Mouse (Mus musculus): ENCODE results near the gene Hdac10. TPM values are rescaled to one million over a fixed set of nuclear protein-coding genes. Genes with fewer than 3 reads are reported as not detected.

The Hdac10 gene
- polyA plus RNA-seq, 1 experiment: not detected

DNA sequence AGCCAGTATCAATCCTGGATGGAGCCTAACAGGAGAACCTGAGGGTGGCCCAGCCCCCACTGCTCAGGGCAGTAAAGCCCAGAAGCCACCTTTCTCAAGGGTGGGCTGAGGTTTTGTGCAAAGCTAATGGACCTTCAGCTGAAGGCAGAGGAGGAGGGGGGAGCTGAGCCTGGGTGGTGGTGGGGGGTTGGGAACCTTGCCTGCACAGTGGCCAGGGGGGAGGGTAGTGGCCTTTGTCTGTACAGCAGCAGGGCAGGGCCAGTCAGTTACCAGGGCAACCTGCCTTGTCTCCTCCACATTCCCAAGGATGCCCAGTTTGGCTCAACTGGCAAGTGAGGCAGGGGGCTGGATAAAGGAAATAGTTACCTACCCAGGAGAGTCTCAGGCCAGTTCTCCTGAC is 23.8 kb upstream of the Hdac10 start:
- TF ChIP-seq POLR2A (IDR thresholded peaks at IDR 0.05; ENCODE audit: insufficient read depth, low read depth, low read length) (no peak), CTCF (IDR thresholded peaks at IDR 0.05; ENCODE audit: insufficient read depth, low read depth, low read length) (no peak)
- no peak overlapping the region for H3K4me3 ChIP-seq (ENCODE audit: insufficient read depth, low read depth, low read length)
- H3K27ac ChIP-seq (ENCODE audit: insufficient read depth, low read depth, low read length): no peak overlapping the region

DNA sequence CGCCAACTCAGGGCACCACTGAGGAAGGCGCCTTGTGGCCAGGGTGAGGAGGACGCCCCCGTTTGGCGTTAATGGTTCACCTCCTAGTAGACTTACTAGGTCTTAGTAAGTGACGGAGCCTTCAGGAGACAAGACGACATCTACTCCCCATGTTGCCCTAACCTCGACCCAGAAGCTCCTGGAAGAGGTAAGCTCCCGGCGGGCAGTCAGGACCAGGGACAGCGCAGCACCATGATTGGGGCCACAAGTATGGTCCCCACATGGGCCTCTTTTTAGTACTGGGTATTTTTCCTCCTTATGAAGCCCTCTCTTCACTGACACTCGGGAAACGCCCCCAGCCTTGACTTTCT is 21.5 kb upstream of the Hdac10 start:
- WGBS: 20% methylated on average over 13 of the region's 13 CpGs
- TF ChIP-seq CTCF (IDR thresholded peaks at IDR 0.05; ENCODE audit: insufficient read depth, low read depth, low read length): no peak
- TF ChIP-seq POLR2A (IDR thresholded peaks at IDR 0.05; ENCODE audit: insufficient read depth, low read depth, low read length): no peak
- H3K4me1 ChIP-seq (ENCODE audit: control insufficient read depth, insufficient read depth, low read length): peaks cover 31% of the 10 kb centered on the region
- no peak overlapping the region for H3K27ac ChIP-seq (ENCODE audit: insufficient read depth, low read depth, low read length)
- peak overlapping the region; percentile 27; the same call in 1 of the 2 replicates for H3K4me3 ChIP-seq (ENCODE audit: insufficient read depth, low read depth, low read length)

More for the DNA sequence above, 23.8 kb upstream of the Hdac10 start:
- H3K4me1 ChIP-seq (ENCODE audit: control insufficient read depth, insufficient read depth, low read length): peaks cover 20% of the 10 kb centered on the region

DNA sequence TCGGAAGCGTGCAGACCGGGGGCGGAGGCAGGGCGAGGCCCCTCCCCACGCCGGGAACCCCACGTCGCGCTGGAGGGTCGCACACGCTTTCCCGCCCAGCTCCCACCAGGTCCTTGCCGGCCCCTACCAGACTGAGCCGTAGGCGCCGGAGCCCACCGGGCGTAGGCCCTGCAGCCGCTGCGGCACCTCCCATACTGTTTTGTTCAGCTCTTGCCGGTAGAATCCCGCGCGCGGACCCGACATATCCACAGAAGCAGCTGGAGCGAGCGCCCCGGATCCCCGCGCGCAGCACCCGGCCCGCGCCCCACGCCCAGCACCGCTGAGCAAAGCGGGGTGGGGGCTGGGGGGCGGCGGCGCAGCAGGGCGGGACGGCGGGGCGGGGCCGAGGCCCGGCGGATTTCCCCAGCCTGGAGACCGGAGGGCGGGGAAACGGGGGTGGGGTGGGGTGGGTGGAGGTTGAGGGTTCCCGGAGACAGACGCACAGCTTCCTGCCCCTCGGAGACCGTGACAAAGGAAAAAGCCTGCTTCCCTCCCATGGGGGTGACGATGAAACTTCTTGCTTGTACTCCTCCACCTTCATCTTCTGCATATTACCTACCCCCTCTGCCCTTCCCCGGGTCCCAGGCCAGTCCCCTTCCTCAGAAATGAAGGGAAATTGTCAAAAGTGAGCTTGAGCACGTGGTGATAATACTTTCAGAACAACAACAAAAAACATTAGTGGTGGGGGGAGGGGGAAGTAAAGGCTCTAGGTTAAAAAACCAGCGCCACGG is 21.0 kb upstream of the Hdac10 start, which contains the start of gene Mapk11:
Mapk11 (minus strand) TSS at position 358 of the 770 bp plus-strand sequence.
- TF ChIP-seq POLR2A (IDR thresholded peaks at IDR 0.05; ENCODE audit: insufficient read depth, low read depth, low read length) (0 out of 2 replicates have a peak, but pooled peaks have one; percentile 11), CTCF (IDR thresholded peaks at IDR 0.05; ENCODE audit: insufficient read depth, low read depth, low read length) (no peak)
- WGBS: under 1% methylated on average over 60 of the region's 61 CpGs
- peak within 1 kb of the TSS; percentile 81 for H3K4me3 ChIP-seq (ENCODE audit: insufficient read depth, low read depth, low read length)
- H3K4me1 ChIP-seq (ENCODE audit: control insufficient read depth, insufficient read depth, low read length): peaks cover 31% of the 10 kb centered on the region
- H3K27ac ChIP-seq (ENCODE audit: insufficient read depth, low read depth, low read length): no peak within 1 kb of the TSS

DNA sequence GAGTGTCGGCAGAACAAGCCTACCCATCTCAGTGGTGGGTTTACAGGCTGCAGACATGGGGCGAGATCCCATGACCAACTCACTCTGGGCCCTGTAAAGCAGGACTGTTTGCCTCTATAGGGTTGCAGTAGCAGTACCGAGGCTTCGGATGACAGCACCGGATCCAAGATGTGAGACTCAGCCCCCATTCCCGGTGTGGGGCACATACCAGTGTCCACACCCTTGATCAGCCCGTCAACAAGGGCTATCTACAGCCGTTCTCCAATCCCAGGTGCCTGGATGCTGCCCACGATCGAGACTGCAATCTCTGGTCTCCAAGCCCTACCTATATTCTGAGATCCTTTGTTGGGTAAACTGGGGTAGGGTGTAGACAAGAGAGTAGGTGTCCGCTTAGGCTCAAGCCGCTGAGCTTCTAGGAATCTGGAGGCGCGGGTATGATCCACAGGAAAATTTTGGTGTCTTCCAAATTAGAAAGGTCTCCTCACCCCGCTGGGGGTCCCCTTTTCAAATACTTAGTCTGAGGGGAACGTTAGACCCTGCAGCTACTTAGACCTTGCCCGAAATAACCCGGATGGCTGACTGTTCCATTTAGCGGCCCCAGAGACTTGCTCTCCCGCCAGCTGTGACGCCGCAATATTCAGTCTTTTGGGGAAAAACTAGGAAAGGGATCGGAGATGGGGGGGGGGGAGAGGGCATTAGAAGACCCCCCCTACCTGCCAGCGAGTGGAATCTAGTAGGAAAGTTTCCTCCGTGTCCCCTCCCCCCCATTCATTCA is 20.2 kb upstream of the Hdac10 start:
- Histone ChIP-seq H3K4me3 (ENCODE audit: insufficient read depth, low read depth, low read length) (peak overlapping the region; percentile 81), H3K4me1 (ENCODE audit: control insufficient read depth, insufficient read depth, low read length) (peaks cover 31% of the 10 kb centered on the region), H3K27ac (ENCODE audit: insufficient read depth, low read depth, low read length) (no peak overlapping the region)
- TF ChIP-seq POLR2A (IDR thresholded peaks at IDR 0.05; ENCODE audit: insufficient read depth, low read depth, low read length) (no peak), CTCF (IDR thresholded peaks at IDR 0.05; ENCODE audit: insufficient read depth, low read depth, low read length) (no peak)
- 10% methylated on average over 25 of the region's 25 CpGs for WGBS

DNA sequence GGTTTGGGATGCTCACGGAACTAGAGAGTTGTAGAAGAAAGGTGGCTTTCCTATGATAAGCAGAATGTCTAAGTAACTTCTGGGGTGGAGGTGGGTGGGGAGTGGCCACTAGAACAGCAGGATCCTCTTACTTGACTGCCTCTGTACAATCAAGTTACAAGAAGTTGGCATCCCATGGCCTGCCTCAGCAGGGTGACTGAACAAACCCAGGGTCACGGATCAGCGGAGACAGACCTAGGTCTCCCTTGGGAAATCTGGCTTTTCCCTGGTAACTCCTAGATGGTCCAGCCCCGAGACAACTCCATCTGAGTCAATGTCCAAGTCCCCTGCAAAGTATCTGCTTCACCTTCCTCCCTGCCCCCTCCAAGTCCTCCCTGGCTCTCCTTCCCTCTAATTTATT is 19.4 kb upstream of the Hdac10 start:
- WGBS: 83% methylated on average over 4 of the region's 4 CpGs
- H3K4me1 ChIP-seq (ENCODE audit: control insufficient read depth, insufficient read depth, low read length): peaks cover 31% of the 10 kb centered on the region
- H3K27ac ChIP-seq (ENCODE audit: insufficient read depth, low read depth, low read length): no peak overlapping the region
- no peak overlapping the region for H3K4me3 ChIP-seq (ENCODE audit: insufficient read depth, low read depth, low read length)
- TF ChIP-seq CTCF (IDR thresholded peaks at IDR 0.05; ENCODE audit: insufficient read depth, low read depth, low read length) (no peak), POLR2A (IDR thresholded peaks at IDR 0.05; ENCODE audit: insufficient read depth, low read depth, low read length) (no peak)

DNA sequence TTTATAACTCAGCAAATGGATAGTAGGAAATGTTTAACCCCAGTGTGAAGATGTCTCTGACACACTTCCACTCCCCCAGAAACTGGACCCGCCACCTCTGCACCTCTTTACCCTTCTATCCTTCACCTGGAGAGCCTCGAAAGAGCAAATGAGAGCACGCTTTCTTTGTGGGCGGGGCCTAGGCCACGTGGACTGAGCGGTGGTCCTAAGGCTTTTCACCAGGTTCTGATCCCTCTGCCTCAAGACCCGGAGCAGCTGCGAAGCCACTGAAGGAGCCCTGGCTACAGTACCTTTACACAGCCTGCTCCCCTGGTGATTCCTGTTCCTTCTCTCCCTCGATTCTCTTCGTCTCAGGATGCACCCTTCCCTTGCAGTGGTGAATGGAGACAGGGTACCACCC is 19.0 kb upstream of the Hdac10 start:
- Histone ChIP-seq H3K4me1 (ENCODE audit: control insufficient read depth, insufficient read depth, low read length) (peaks cover 31% of the 10 kb centered on the region), H3K27ac (ENCODE audit: insufficient read depth, low read depth, low read length) (no peak overlapping the region), H3K4me3 (ENCODE audit: insufficient read depth, low read depth, low read length) (no peak overlapping the region)
- TF ChIP-seq CTCF (IDR thresholded peaks at IDR 0.05; ENCODE audit: insufficient read depth, low read depth, low read length) (no peak), POLR2A (IDR thresholded peaks at IDR 0.05; ENCODE audit: insufficient read depth, low read depth, low read length) (no peak)
- WGBS: 32% methylated on average over 10 of the region's 10 CpGs

DNA sequence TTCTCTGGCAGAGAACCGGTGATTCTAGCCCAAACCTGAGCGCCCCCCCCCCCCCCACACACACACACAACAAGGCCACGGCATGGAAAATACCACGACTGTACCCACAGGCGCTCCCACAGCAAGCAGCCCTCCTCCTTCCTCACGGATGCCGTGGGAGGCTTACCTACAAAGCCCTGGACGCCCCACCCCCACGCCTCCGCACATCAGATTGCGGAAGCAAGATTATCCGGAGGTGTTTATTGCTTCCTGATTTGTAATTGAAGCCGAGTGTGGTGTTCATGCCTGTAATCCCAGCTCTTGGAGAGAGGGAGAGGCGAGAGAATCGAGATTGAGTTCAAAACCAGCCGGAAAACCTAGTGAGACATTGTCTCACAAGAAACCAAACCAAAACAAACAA is 18.5 kb upstream of the Hdac10 start:
- Histone ChIP-seq H3K27ac (ENCODE audit: insufficient read depth, low read depth, low read length) (no peak overlapping the region), H3K4me3 (ENCODE audit: insufficient read depth, low read depth, low read length) (peak overlapping the region; percentile 33), H3K4me1 (ENCODE audit: control insufficient read depth, insufficient read depth, low read length) (peaks cover 31% of the 10 kb centered on the region)
- no peak for TF ChIP-seq CTCF (IDR thresholded peaks at IDR 0.05; ENCODE audit: insufficient read depth, low read depth, low read length)
- no peak for TF ChIP-seq POLR2A (IDR thresholded peaks at IDR 0.05; ENCODE audit: insufficient read depth, low read depth, low read length)
- 11% methylated on average over 15 of the region's 16 CpGs for WGBS

DNA sequence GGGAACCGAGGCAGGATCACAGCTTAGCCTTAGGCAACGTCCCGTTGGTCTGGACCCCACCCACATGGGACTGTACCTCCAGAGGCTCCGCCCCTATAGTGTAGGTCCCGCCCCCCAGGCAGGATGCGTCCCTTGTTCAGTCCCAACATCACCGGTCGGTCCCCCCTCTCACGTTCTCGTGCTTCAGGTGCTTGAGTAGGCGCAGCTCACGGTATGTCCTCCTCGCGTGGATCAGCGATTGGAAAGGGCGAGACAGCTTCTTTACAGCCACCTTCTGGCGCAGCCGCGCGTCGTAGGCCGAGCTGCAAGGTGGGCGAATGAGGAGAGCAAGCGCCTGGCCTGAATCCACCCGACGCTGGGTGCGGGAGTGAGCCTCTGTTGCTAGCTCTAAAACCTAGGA is 18.0 kb upstream of the Hdac10 start:
- Histone ChIP-seq H3K4me1 (ENCODE audit: control insufficient read depth, insufficient read depth, low read length) (peaks cover 32% of the 10 kb centered on the region), H3K4me3 (ENCODE audit: insufficient read depth, low read depth, low read length) (peak overlapping the region; percentile 33), H3K27ac (ENCODE audit: insufficient read depth, low read depth, low read length) (no peak overlapping the region)
- WGBS: 5% methylated on average over 27 of the region's 27 CpGs
- TF ChIP-seq CTCF (IDR thresholded peaks at IDR 0.05; ENCODE audit: insufficient read depth, low read depth, low read length) (no peak), POLR2A (IDR thresholded peaks at IDR 0.05; ENCODE audit: insufficient read depth, low read depth, low read length) (no peak)

DNA sequence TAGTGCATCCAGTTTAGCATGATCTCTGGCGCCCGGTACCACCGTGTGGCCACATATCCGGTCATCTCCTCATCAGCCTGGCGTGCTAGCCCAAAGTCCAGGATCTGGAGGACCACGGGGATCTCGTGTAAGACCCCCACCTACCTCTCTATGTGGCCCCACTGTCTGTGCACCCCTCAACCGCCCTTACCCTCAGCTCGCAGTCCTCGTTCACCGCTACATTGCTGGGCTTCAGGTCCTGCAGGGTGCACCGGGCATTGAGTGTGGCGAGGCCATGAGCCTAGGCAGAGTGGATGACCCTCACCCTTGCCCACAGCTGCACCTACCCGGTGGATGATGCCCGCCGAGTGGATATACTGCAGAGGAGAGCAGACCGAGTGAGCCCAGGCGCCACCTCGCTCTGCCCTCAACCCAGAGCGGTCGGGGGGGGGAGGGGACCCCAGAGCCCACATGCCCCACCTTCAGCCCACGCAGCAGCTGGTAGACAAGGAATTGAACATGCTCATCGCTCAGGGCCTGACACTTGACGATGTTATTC is 17.4 kb upstream of the Hdac10 start:
- Histone ChIP-seq H3K4me1 (ENCODE audit: control insufficient read depth, insufficient read depth, low read length) (peaks cover 34% of the 10 kb centered on the region), H3K4me3 (ENCODE audit: insufficient read depth, low read depth, low read length) (no peak overlapping the region), H3K27ac (ENCODE audit: insufficient read depth, low read depth, low read length) (no peak overlapping the region)
- WGBS: 86% methylated on average over 24 of the region's 24 CpGs
- TF ChIP-seq CTCF (IDR thresholded peaks at IDR 0.05; ENCODE audit: insufficient read depth, low read depth, low read length) (no peak), POLR2A (IDR thresholded peaks at IDR 0.05; ENCODE audit: insufficient read depth, low read depth, low read length) (no peak)
